Mouse (Mus musculus) limb, embryonic 12.5 days (tissue): ENCODE results near the gene Pgam2. TPM values are rescaled to one million over a fixed set of nuclear protein-coding genes. Genes with fewer than 3 reads are reported as not detected.
A peak's percentile ranks its signal among the peaks of the same experiment; 100 is the strongest.

ENCODE experiments used
- ATAC-seq: fragments of 200-750 bp; cut with Nextera tagmentation; 2 replicates; pipeline ENCODE4 v1.8.0; 2017; ENCODE audit warnings: low read depth, moderate TSS enrichment; ENCODE audit not compliant: insufficient number of reproducible peaks, insufficient read depth, low FRiP score, low TSS enrichment
- H3K27ac ChIP-seq: fragments of 300-500 bp; sonication (generic); 2 replicates; pipeline ENCODE4 v1.5.1; 2016; ENCODE audit warnings: mild to moderate bottlenecking, moderate library complexity
- H3K27me3 ChIP-seq: fragments of 300-500 bp; sonication (generic); 2 replicates; pipeline ENCODE4 v1.6.1; 2016; ENCODE audit warnings: mild to moderate bottlenecking, moderate library complexity
- H3K36me3 ChIP-seq: fragments of 300-500 bp; sonication (generic); 2 replicates; pipeline ENCODE4 v1.6.1; 2016; ENCODE audit warnings: mild to moderate bottlenecking, moderate library complexity
- H3K4me1 ChIP-seq: fragments of 300-500 bp; sonication (generic); replicated peaks from 2 replicates; pipeline ENCODE4 v1.6.1; 2016
- H3K4me2 ChIP-seq: fragments of 300-500 bp; sonication (generic); 2 replicates; pipeline ENCODE4 v1.6.1; 2016; ENCODE audit warnings: mild to moderate bottlenecking, moderate library complexity
- H3K4me3 ChIP-seq: fragments of 300-500 bp; sonication (generic); replicated peaks from 2 replicates; pipeline ENCODE4 v1.5.1; 2016; ENCODE audit warnings: mild to moderate bottlenecking
- H3K9ac ChIP-seq: fragments of 300-500 bp; sonication (generic); replicated peaks from 2 replicates; pipeline ENCODE4 v1.6.1; 2016; ENCODE audit warnings: mild to moderate bottlenecking, moderate library complexity
- H3K9me3 ChIP-seq: fragments of 300-500 bp; sonication (generic); 2 replicates; pipeline ENCODE4 v1.6.1; 2016; ENCODE audit warnings: mild to moderate bottlenecking, moderate library complexity
- WGBS: fragments of 180-500 bp; shearing (Covaris S2); methylation state at CpG from one replicate; pipeline ENCODE4 v1.1.7; 2016; 5-methylcytosine and 5-hydroxymethylcytosine counted together
- polyA plus RNA-seq: library from polyadenylated mRNA; unstranded; fragments of >200 nt; fragmentation: Nextera tagmentation; extraction: Ambion mirVana; gene quantifications from 2 replicates; pipeline ENCODE4 v1.2.1, GENCODE M21; 2016

Pgam2 gene
- polyA plus RNA-seq, result 36.5 and 39.0 TPM in 2 replicates

DNA sequence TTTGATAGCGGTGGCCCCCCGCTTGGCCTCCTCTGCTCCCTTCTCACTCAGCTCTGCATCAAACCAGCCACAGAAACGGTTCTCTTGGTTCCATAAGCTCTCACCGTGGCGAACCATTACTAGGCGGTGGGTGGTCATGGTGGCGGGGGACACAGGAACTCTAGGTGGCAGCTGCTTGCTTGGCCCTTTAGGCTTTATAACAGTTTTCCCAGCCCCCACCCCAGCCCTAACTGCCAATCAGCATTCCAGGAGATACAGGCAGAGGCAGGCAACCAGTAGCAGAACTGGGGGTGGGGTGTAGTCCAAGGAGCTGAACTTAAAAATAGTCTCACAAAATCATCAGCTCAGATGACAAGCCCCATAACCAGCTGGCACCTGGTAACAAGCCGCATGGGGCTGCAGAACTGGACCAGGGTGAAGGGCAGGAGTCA lies at the start of gene Pgam2:
Pgam2 (minus strand) TSS at position 183 of the 431 bp plus-strand sequence.
- 0 out of 2 replicates have a peak within 1 kb of the TSS, but pooled peaks have one; percentile 31 for H3K9ac ChIP-seq
- 0 out of 2 replicates have a peak, but pooled peaks have one; percentile 34 for ATAC-seq
- peaks cover 29% of the 10 kb centered on the region for H3K4me1 ChIP-seq
- WGBS, result 34% methylated on average over 8 of the region's 8 CpGs
- no peaks in the 10 kb centered on the region for H3K9me3 ChIP-seq
- H3K27me3 ChIP-seq, result no peaks in the 10 kb centered on the region
- peak within 1 kb of the TSS; percentile 18 for H3K4me3 ChIP-seq
- H3K36me3 ChIP-seq, result peaks cover 33% of the 10 kb centered on the region
- H3K4me2 ChIP-seq, result peak within 1 kb of the TSS; percentile 35
- peak within 1 kb of the TSS; percentile 50 for H3K27ac ChIP-seq

DNA sequence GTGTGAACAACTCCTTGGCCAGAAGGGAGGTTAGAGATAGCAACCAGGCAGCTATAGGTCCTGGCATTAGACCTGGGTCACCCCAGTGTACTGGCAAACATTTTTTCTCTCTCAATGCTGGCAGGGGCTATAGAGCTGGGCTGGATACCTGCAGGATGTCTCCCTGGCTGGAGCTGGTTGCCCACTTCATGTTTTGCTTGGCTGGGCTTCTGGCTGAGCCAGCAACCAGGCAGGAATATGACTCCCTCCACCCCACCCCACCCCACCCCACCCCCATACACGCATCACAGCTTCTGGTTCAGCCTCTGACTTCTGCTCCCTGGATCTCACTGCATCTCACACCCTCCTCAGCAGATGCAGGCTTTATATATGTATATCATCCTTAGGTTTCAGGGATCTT lies 48.8 kb upstream of the Pgam2 start:
- Histone ChIP-seq H3K4me1 (peaks cover 13% of the 10 kb centered on the region), H3K4me2 (no peak overlapping the region), H3K27me3 (no peaks in the 10 kb centered on the region), H3K4me3 (no peak overlapping the region), H3K9ac (no peak overlapping the region), H3K9me3 (no peaks in the 10 kb centered on the region), H3K36me3 (no peaks in the 10 kb centered on the region), H3K27ac (no peak overlapping the region)
- ATAC-seq, result no peak
- 25% methylated on average over 1 of the region's 1 CpGs for WGBS

DNA sequence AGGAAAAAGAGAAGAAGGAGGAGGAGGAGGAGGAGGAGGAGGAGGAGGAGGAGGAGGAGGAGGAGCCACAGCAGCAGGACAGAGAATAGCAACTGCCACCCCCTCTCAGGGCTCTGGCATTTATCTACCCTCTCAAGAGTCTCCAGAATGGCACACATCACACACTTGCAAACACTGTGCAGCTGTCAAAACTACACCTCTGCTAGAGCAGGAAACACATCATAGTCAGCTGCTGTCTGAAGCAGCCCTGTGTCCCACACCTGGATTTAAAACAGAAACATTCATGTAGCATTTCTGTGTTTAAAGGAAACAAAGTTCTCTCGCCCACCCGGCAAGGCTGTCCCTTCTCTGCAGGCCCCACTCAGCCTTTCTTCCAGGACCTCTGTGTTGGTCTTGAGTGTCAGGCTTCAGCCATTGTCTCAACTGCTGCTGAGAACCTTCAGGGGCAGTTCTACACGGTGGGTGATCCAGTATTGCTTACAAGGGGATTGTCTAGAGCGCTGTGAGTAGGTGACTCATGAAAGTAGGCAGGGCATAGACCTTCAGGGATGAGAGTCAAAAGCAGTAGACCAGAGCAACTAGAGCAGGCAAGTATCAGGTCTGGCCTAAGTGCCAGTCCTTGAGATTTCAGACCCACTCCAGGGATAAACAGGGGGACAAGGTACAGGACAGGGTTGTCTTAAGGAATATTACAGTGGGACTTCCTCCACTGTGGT lies 47.6 kb upstream of the Pgam2 start:
- Histone ChIP-seq H3K9me3 (no peaks in the 10 kb centered on the region), H3K9ac (no peak overlapping the region), H3K4me3 (no peak overlapping the region), H3K27ac (no peak overlapping the region), H3K27me3 (no peaks in the 10 kb centered on the region), H3K36me3 (no peaks in the 10 kb centered on the region), H3K4me2 (no peak overlapping the region), H3K4me1 (peaks cover 12% of the 10 kb centered on the region)
- ATAC-seq, result no peak
- WGBS, result 63% methylated on average over 4 of the region's 4 CpGs

DNA sequence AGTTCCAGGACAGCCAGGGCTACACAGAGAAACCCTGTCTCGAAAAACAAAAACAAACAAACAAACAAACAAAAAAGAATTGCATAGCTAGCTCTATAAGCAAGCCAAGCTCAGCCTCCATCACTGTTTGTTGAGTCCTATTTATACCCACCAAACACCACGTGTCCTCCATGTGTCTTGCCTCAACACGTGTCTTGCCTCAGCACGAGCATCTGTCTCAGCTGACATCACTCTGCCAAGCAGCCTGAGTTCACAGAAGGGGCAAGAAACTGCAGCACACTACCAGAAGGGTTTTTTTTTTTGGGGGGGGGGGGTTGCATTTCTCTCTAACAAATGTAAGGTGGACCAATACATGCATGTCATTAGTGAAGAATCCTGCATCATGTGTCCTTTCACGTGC lies 46.9 kb upstream of the Pgam2 start:
- H3K4me1 ChIP-seq, result peaks cover 6% of the 10 kb centered on the region; the same call in 1 of the 2 replicates
- H3K9me3 ChIP-seq, result no peaks in the 10 kb centered on the region
- H3K27me3 ChIP-seq, result no peaks in the 10 kb centered on the region
- no peak overlapping the region for H3K4me3 ChIP-seq
- no peak overlapping the region for H3K4me2 ChIP-seq
- WGBS, result 54% methylated on average over 5 of the region's 5 CpGs
- no peak overlapping the region for H3K27ac ChIP-seq
- no peaks in the 10 kb centered on the region for H3K36me3 ChIP-seq
- no peak for ATAC-seq
- no peak overlapping the region for H3K9ac ChIP-seq

DNA sequence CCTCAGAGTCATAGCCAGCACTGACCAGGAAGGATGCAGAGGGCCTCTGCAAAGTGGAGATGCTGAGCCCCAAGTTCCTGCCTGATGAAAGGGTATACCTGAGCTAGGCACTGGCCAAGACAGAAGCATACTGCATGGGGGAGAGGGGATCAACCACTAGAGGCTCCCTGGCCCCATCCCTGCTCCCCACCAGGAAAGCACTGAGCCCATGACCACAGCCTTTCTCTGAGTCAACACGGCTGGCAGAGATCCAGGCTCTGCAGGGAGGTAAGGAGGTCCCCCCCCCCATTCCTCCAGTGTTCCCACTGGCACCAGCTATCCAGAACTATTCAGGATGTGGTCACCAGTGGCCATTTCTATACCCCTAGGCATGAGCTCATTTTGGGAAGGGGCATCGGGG lies 45.8 kb upstream of the Pgam2 start:
- H3K27me3 ChIP-seq, result no peaks in the 10 kb centered on the region
- no peak overlapping the region for H3K27ac ChIP-seq
- peaks cover 6% of the 10 kb centered on the region; the same call in 1 of the 2 replicates for H3K4me1 ChIP-seq
- no peak; the same call in 1 of the 2 replicates for ATAC-seq
- no peak overlapping the region for H3K4me2 ChIP-seq
- H3K4me3 ChIP-seq, result no peak overlapping the region
- 74% methylated on average over 2 of the region's 2 CpGs for WGBS
- no peak overlapping the region for H3K9ac ChIP-seq
- H3K36me3 ChIP-seq, result no peaks in the 10 kb centered on the region
- H3K9me3 ChIP-seq, result no peaks in the 10 kb centered on the region

DNA sequence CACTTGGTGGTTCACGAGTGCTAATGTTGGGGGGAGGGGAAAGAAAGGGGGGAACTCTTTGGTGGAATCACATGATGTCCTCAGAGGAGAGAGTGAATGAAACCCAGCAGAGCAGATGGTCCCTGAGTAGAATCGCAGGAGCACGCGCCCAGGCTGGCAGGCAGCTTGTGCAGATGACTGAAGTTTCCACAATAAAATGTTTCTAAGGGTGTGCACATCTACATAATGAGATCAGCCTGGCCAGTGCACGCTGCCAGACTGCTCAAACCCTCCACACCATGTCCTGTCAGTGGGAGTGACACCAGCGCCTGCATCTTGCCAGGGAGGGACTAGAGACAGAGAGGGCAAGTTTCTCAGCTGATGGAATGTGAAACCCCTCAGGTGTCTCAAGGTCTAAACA lies 45.2 kb upstream of the Pgam2 start:
- H3K27me3 ChIP-seq, result no peaks in the 10 kb centered on the region
- no peak overlapping the region for H3K27ac ChIP-seq
- H3K4me2 ChIP-seq, result no peak overlapping the region
- WGBS, result 53% methylated on average over 6 of the region's 6 CpGs
- no peaks in the 10 kb centered on the region for H3K9me3 ChIP-seq
- no peaks in the 10 kb centered on the region for H3K36me3 ChIP-seq
- H3K9ac ChIP-seq, result no peak overlapping the region
- peaks cover 6% of the 10 kb centered on the region; the same call in 1 of the 2 replicates for H3K4me1 ChIP-seq
- ATAC-seq, result no peak
- no peak overlapping the region for H3K4me3 ChIP-seq

DNA sequence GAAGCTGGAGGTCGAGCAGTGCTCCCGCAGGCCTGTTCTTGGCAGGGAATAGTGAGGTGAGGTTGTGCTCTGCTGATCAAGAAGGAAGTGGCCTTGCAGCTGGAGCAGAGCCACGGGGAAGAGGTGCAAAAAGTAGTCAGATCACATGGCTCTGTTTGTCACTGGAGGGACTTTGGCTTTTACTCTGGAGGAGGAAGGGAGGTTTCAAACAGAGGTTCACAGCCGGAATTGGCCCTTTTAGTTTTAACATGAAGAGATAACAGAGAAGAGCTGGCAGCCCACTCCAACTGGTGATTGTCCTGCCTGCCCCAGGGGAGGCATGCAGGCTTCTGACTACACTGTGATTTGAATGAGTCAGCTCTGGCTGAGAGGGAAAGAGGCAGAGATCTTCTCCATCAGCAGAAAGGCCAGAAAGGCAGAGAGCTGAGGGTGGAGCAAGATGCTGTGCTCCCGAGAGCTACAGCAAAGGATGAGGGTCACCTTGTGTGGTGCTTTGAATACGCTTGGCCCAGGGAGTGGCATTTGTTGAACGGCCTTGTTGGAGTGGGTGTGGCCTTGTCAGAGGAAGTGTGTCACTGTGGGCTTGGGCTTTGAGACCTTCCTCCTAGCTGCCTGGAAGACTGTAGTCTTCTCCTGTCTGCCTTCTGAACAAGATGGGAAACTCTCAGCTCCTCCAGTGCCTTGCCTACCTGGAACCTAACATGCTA lies 43.3 kb upstream of the Pgam2 start:
- Histone ChIP-seq H3K4me1 (peaks cover 6% of the 10 kb centered on the region; the same call in 1 of the 2 replicates), H3K27ac (no peak overlapping the region), H3K36me3 (no peaks in the 10 kb centered on the region), H3K9me3 (no peaks in the 10 kb centered on the region), H3K4me2 (no peak overlapping the region), H3K4me3 (no peak overlapping the region), H3K9ac (no peak overlapping the region), H3K27me3 (no peaks in the 10 kb centered on the region)
- no peak for ATAC-seq
- WGBS, result 72% methylated on average over 7 of the region's 7 CpGs

DNA sequence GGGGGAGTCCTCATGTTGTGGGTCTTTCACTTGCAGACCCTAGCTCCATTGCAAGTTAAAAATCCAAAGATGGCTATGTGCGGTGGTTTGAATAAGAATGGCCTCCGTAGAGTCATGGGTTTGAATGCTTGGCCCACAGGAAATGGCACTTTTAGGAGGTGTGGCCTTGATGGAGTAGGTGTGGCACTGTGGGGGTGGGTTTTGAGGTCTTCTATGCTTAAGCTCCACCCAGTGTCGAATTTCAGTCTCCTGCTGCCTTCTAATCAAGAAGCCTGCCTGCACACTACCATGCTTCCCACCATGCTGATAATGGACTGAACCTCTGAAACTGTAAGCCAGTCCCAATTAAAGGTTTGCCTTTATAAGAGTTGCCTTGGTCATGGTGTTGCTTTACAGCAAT lies 39.6 kb upstream of the Pgam2 start:
- Histone ChIP-seq H3K27me3 (no peaks in the 10 kb centered on the region), H3K9me3 (no peaks in the 10 kb centered on the region), H3K4me2 (no peak overlapping the region), H3K4me1 (peaks cover 12% of the 10 kb centered on the region; the same call in 1 of the 2 replicates), H3K4me3 (no peak overlapping the region), H3K27ac (no peak overlapping the region), H3K36me3 (no peaks in the 10 kb centered on the region), H3K9ac (no peak overlapping the region)
- no peak for ATAC-seq
- 74% methylated on average over 3 of the region's 3 CpGs for WGBS

DNA sequence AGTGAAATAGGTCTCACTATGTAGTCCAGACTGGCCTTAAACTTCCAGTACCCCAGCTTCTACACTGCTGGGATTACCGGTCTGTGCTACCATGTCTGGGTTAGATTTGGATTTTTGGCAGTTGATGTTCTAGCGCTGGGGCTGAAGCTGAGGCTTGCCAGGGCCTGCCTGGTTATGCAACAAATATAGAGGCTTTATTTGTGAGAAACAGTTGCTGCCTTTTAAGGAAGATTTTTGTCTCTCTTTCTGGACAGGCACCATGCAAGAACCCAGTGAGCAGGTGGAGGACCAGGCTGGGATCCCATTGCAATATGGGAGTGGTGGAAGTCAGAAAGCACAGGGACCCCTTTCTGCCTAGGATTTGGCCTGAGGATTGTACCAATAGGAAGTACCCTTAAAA lies 38.2 kb upstream of the Pgam2 start:
- WGBS, result 93% methylated on average over 2 of the region's 2 CpGs
- H3K4me2 ChIP-seq, result no peak overlapping the region
- ATAC-seq, result no peak
- H3K4me3 ChIP-seq, result no peak overlapping the region
- H3K9me3 ChIP-seq, result no peaks in the 10 kb centered on the region
- H3K27ac ChIP-seq, result no peak overlapping the region
- H3K9ac ChIP-seq, result no peak overlapping the region
- H3K4me1 ChIP-seq, result peaks cover 12% of the 10 kb centered on the region; the same call in 1 of the 2 replicates
- no peaks in the 10 kb centered on the region for H3K27me3 ChIP-seq
- H3K36me3 ChIP-seq, result no peaks in the 10 kb centered on the region

DNA sequence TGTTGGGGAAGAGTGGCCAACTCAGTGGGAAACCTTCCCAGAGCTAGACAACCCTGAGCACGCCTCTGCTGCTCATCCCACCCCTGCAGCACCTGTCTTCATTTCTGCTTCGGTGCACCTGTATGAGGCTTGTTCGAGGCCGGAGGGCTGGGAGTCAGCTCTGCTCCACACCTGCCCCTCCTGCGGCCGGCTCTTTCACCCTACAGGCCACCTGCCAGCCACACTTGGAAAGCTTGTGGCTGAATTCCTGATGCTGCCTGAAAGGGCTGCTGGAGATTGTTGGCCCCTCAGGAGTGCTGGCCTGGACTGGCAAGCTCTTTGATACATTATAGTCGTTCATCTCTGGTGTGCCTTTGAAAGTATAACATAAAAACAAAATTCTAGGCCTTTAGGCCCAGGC lies 36.8 kb upstream of the Pgam2 start:
- peaks cover under 1% of the 10 kb centered on the region; the same call in 1 of the 2 replicates for H3K36me3 ChIP-seq
- ATAC-seq, result no peak
- WGBS, result 76% methylated on average over 7 of the region's 7 CpGs
- no peaks in the 10 kb centered on the region for H3K9me3 ChIP-seq
- no peak overlapping the region for H3K9ac ChIP-seq
- no peak overlapping the region for H3K4me2 ChIP-seq
- peak overlapping the region; percentile 60 for H3K27ac ChIP-seq
- no peak overlapping the region for H3K4me3 ChIP-seq
- no peaks in the 10 kb centered on the region for H3K27me3 ChIP-seq
- peaks cover 12% of the 10 kb centered on the region; the same call in 1 of the 2 replicates for H3K4me1 ChIP-seq
